Mouse (Mus musculus): Measurements from ENCODE around the gene Fmnl1. TPM values are rescaled to one million over a fixed set of nuclear protein-coding genes. Genes with fewer than 3 reads are reported as not detected.

The Fmnl1 gene
- polyA plus RNA-seq (2012; ENCODE audit: insufficient read depth, insufficient read length, low replicate concordance, missing spikeins), result 142 TPM in 1 of 2 replicates, not detected in the other

DNA sequence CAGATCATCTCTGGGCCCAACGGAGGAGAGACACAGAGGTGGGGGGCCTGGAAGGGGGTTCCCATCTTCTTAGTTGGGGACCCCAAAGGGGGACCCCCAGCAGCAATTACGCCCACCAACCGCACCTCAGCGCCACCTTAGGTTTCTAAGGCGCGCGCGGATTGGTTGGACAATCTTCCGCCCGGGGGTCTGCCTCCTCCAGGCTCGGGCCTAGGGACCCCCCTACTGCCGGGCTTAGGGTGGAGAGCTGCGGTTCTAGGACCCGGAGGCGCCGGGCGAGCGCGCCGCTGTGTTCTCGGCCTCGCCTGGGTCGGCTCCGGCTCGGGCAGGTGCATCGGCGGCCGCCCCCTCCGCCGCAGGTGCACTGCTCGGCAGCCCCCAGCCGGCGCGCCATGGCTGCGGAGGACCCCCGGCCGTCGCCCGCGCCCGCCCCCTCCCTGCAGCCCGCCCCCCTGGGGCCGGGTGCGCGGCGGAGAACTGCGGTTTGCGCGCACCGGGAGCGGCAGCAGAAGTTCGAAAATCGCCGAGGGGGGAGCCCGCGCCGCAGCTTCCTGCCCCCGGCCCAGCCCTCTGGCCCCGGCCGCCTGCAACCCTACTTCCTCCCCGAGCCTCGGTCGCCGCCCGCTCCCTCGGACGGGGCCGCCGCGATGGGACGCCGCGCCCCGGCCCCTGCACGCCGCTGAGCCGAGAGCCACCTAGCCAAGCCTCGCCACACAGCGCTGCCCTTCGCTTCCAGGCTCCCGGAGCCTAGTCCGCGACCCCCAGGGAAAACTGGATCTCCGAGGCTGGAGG, at the start of gene Fmnl1:
Gene Fmnl1, plus strand, starts transcription at position 614 of the 792 bp plus-strand sequence.
- TF ChIP-seq CTCF (IDR thresholded peaks at IDR 0.05; ENCODE audit: insufficient read depth, low read depth, low read length) (no peak), POLR2A (IDR thresholded peaks at IDR 0.05; ENCODE audit: insufficient read depth, low read depth, low read length) (no peak)
- Histone ChIP-seq H3K27ac (ENCODE audit: insufficient read depth, low read depth, low read length) (no peak within 1 kb of the TSS), H3K4me3 (ENCODE audit: insufficient read depth, low read depth, low read length) (peak within 1 kb of the TSS; percentile 79), H3K4me1 (ENCODE audit: control insufficient read depth, insufficient read depth, low read length) (peaks cover 29% of the 10 kb centered on the region)
- 1% methylated on average over 77 of the region's 84 CpGs for WGBS

DNA sequence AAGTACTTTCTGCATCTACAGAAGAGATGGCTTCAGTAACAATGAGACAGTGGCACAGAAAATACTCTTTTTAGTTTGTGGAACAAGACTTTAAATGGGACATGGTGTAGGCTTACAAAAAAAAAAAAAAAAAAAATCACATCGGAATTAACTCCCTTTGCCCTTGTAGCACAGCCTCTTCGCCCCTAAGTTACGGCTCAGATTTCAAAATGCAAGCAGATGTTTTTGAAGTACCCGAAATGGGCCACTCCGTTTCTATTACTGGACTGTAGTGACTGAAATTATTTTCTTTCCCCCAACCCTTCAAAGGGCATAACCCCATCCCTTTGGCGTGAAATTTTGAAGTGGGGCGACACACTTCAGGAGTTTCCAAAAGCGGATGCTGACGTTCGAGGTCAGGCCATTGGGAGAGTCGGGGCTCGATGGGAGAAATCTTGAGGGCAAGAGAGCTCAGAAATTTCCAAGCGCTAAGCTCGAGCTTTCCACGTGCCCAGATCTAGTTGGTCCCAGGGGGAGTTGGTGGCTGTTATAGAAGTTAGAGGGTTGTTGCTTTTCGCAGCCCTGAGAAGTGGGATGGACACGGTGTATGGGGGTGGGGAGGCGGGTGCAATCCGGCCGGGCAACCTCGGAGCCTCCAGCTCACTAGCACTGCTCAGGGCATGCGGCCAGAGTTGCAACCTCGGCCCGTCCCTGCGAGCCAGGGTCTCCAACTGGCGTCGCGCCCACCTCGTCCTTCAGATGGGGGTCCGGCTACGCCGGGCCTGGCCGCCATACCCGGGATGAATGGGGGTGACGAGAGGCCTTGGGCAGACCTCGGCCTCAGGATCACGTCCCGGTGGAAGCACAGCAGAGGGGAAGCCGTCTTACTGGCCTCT, 39.0 kb upstream of the Fmnl1 start, which contains the start of gene Hexim2:
Gene Hexim2, plus strand, starts transcription at position 729 of the 875 bp plus-strand sequence.
- TF ChIP-seq POLR2A (IDR thresholded peaks at IDR 0.05; ENCODE audit: insufficient read depth, low read depth, low read length) (no peak), CTCF (IDR thresholded peaks at IDR 0.05; ENCODE audit: insufficient read depth, low read depth, low read length) (no peak)
- WGBS, result under 1% methylated on average over 39 of the region's 39 CpGs
- peak within 1 kb of the TSS; percentile 77 for H3K4me3 ChIP-seq (ENCODE audit: insufficient read depth, low read depth, low read length)
- peaks cover 13% of the 10 kb centered on the region for H3K4me1 ChIP-seq (ENCODE audit: control insufficient read depth, insufficient read depth, low read length)
- peak within 1 kb of the TSS; percentile 97 for H3K27ac ChIP-seq (ENCODE audit: insufficient read depth, low read depth, low read length)

DNA sequence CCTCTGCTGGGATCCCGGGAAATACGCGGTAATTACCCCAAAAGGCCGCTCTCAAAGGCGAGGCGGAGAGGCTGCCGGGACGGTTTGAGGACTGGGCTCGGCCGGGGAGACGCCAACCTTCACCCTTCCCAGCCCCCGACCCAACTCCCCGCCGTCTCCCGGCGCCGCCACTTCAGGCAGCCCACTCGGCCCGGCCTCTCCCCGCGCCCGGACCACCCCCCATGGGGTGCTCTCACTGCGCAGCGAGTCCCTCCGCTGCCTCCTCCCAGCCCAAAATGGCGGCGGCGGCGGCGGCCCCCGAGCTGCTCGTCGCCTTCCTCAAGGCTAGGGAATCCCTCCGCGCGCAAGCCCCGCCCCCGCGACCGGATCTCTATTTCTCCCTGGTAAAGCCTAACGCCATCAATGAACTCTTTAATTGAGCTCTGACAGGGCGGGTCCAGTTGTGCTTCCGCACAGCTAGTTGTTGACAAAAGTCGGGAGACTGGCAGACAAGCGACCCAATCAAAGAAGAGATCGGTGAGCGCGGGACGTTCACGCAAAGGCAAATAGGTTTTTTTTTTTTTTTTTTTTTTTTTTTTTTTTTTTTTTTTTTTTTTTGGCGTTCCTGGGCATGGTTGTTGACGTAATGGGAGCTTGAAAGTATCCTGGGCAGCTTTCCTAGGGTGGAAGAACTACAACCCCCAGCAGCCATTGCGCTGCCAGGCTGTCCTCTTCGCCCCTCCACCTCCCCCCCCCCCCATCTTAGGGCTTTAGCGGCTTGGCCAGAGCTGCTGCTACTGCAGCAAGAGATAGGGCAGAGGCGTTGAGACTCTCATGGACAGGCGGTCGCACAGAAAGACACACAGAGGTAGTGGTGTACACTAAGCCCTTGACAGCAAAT, 38.1 kb upstream of the Fmnl1 start:
- peak; percentile 96 for TF ChIP-seq POLR2A (IDR thresholded peaks at IDR 0.05; ENCODE audit: insufficient read depth, low read depth, low read length)
- no peak for TF ChIP-seq CTCF (IDR thresholded peaks at IDR 0.05; ENCODE audit: insufficient read depth, low read depth, low read length)
- Histone ChIP-seq H3K27ac (ENCODE audit: insufficient read depth, low read depth, low read length) (peak overlapping the region; percentile 97), H3K4me3 (ENCODE audit: insufficient read depth, low read depth, low read length) (peak overlapping the region; percentile 77), H3K4me1 (ENCODE audit: control insufficient read depth, insufficient read depth, low read length) (peaks cover 13% of the 10 kb centered on the region)
- under 1% methylated on average over 57 of the region's 58 CpGs for WGBS

DNA sequence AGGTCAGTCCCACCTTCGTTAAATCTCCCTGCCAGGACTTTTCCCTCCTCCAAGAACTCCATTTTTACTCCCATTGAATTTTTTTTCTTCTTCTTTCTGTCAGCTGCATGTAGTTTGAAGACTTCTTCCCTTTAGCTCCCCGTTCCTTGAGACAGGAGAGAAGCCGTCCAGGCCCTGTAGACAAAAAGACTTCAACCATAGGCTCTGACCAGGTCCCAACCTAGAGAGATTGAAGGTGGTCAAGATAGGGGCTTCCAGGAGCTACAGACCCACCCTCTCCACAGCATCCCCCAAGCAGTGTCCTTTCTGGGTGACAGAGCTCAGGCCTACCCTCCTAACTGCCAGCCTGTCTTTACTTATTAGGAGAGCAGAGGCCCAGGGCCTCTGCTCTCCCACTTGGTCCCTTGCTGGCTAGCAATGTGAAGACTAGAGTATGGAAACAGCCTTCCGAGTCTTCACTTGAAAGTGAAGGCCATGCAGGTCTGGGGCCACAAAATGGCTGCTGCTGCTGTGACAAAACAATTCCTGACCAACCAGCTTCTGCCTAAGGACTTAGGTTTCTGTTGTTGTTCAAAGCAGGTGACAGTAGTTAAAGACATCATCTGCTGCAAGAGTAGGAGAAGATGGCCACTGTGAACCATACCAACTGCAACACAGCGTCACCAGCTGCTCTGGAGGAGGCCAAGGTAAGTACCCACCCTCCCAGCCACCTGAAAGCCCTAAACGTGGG, 37.3 kb upstream of the Fmnl1 start:
- Histone ChIP-seq H3K27ac (ENCODE audit: insufficient read depth, low read depth, low read length) (peak overlapping the region; percentile 79), H3K4me1 (ENCODE audit: control insufficient read depth, insufficient read depth, low read length) (peaks cover 13% of the 10 kb centered on the region), H3K4me3 (ENCODE audit: insufficient read depth, low read depth, low read length) (peak overlapping the region; percentile 42)
- 40% methylated on average over 6 of the region's 6 CpGs for WGBS
- no peak for TF ChIP-seq POLR2A (IDR thresholded peaks at IDR 0.05; ENCODE audit: insufficient read depth, low read depth, low read length)
- TF ChIP-seq CTCF (IDR thresholded peaks at IDR 0.05; ENCODE audit: insufficient read depth, low read depth, low read length), result no peak

DNA sequence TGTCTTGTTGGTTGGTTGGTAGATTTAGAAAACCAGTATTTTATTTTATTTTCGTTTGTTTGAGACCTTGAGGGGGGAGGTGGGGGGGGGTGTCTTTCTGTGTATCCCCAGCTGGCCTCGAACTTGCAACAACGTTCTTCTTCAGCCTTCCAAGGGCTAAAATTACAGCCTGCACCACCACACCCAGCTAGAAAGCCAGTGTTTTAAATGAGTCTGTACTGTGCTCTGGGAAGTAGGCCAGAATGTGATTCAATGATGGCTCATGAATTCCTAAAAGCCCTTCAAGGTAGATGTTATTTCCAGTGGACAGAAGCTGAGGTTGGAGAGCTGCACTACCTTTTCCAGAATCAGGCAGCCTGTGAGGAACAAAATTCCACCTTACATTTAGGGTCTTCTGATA, 36.7 kb upstream of the Fmnl1 start:
- Histone ChIP-seq H3K27ac (ENCODE audit: insufficient read depth, low read depth, low read length) (no peak overlapping the region), H3K4me3 (ENCODE audit: insufficient read depth, low read depth, low read length) (no peak overlapping the region), H3K4me1 (ENCODE audit: control insufficient read depth, insufficient read depth, low read length) (peaks cover 13% of the 10 kb centered on the region)
- TF ChIP-seq CTCF (IDR thresholded peaks at IDR 0.05; ENCODE audit: insufficient read depth, low read depth, low read length) (no peak), POLR2A (IDR thresholded peaks at IDR 0.05; ENCODE audit: insufficient read depth, low read depth, low read length) (no peak)
- 14% methylated on average over 3 of the region's 3 CpGs for WGBS

DNA sequence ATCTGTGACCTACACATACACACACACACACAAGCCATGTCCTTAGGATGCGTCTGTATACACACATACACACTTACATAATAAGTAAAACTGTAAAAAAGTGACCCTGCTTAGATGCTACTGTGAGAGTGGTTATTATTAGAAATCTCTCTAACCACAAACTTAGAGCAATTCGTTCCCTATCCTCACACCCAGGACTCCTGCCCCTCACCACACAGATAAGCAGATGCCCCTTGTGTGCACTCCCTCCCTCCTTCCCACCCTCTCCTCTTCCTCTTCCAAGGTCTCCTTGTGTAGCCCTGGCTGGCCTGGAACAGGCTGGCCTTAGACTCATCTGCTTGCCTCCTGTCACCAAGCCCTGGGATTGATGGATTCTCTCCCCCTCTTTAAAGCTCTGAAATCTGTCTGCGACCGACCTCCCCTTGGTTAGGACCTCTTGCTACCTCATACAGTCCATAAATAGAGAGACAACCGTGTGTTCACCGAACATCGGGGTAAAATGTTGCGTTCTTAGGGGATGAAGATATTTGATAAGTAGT, 34.8 kb upstream of the Fmnl1 start:
- Histone ChIP-seq H3K27ac (ENCODE audit: insufficient read depth, low read depth, low read length) (no peak overlapping the region), H3K4me3 (ENCODE audit: insufficient read depth, low read depth, low read length) (no peak overlapping the region), H3K4me1 (ENCODE audit: control insufficient read depth, insufficient read depth, low read length) (peaks cover 24% of the 10 kb centered on the region)
- TF ChIP-seq POLR2A (IDR thresholded peaks at IDR 0.05; ENCODE audit: insufficient read depth, low read depth, low read length), result no peak
- 85% methylated on average over 8 of the region's 8 CpGs for WGBS

DNA sequence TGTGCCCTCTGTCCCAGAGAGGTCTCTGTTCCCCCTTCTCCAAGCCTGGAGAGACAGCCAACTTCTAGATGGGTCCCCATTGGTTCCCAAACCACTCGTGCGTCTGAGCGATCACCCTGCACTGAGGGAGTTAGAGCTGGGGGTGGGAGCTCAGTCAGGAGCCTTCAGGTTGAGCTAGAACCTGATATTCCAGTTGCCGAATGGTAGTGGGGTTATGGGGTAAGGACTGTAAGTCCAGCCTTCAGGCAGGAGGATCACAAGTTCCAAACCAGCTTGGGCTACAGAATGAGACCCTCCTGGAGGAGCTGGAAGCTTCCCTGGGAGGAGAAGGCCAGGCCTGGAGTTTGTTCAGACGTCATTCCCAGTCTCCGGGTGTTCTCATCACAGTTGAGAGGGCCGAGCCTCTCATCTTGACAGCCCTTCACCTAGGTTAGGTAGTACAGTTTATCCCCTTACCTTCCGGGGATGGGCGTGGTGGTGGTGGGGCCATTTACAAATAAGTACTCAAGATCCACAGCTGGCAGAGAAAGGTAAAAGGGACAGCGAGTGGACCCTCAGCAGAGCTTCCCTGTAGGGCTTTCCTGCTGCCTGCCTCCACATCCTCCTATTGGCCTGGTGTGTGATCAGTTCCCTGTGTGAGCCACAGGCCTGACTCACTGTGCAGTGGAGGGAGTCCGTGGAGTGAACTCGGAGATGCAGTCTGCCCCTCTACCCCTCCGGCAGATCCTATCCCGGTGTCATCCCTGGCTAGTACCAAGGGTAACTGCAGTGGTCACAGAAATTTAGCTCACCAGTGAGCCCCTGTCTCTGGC, 30.8 kb upstream of the Fmnl1 start:
- WGBS, result 70% methylated on average over 14 of the region's 14 CpGs
- no peak overlapping the region for H3K4me3 ChIP-seq (ENCODE audit: insufficient read depth, low read depth, low read length)
- H3K4me1 ChIP-seq (ENCODE audit: control insufficient read depth, insufficient read depth, low read length), result peaks cover 36% of the 10 kb centered on the region
- TF ChIP-seq CTCF (IDR thresholded peaks at IDR 0.05; ENCODE audit: insufficient read depth, low read depth, low read length), result no peak
- TF ChIP-seq POLR2A (IDR thresholded peaks at IDR 0.05; ENCODE audit: insufficient read depth, low read depth, low read length), result no peak
- peak overlapping the region; percentile 95 for H3K27ac ChIP-seq (ENCODE audit: insufficient read depth, low read depth, low read length)

All from olfactory bulb, adult 2 months (tissue).